18 mouse cellular contexts compared by ENCODE assay signal in the genomic region with DNA sequence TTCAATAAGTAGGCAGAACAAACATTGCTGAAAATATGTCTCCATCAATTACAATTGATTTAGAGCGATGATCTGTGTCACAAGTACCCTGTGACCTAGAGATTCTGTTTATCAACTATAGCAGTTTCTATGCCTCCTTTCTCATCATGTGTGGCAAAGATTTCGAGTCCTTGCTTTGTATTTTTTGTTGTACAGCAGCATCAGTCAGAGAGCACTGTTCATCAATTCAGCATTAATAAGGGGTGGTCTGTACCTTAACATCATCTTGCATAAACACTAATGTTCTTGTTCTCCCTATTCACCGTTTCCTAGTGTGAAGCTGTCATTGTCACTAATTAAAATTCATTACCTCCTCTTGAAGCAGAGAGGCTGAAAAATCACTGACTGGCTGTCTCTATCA.
"Had no signal": no experiment of that assay in that cellular context is flagged by ENCODE, and none has a peak within 500 bp of the region (broad histone marks: within the 10 kb centered on the region; RNA-seq: fewer than 3 reads in every experiment).

No protein-coding gene starts in this region.

- H3K27me3 ChIP-seq: liver, embryonic 12.5 days; midbrain, embryonic 15.5 days; neural tube, embryonic 13.5 days; neural tube, embryonic 15.5 days had no signal

- H3K4me2 ChIP-seq: liver, embryonic 12.5 days; lung, embryonic 14.5 days; midbrain, embryonic 11.5 days; midbrain, embryonic 15.5 days; neural tube, embryonic 13.5 days; neural tube, embryonic 15.5 days had no signal

- H3K4me1 ChIP-seq: liver, embryonic 12.5 days; midbrain, embryonic 15.5 days; neural tube, embryonic 13.5 days; neural tube, embryonic 15.5 days had no signal

- H3K9ac ChIP-seq: liver, embryonic 12.5 days; liver, embryonic 14.5 days; lung, embryonic 14.5 days; midbrain, embryonic 15.5 days; neural tube, embryonic 13.5 days; neural tube, embryonic 15.5 days had no signal

- ATAC-seq: liver, embryonic 12.5 days; midbrain, embryonic 15.5 days had no signal

- H3K36me3 ChIP-seq: liver, embryonic 12.5 days; midbrain, embryonic 15.5 days; neural tube, embryonic 13.5 days; neural tube, embryonic 15.5 days had no signal

- H3K27ac ChIP-seq: liver, embryonic 12.5 days; liver, embryonic 14.5 days; midbrain, embryonic 15.5 days; neural tube, embryonic 13.5 days; neural tube, embryonic 15.5 days had no signal

- H3K4me3 ChIP-seq: liver, embryonic 12.5 days; midbrain, embryonic 15.5 days; myocyte; neural tube, embryonic 13.5 days; neural tube, embryonic 15.5 days had no signal

- DNase-seq: lung, adult 18-20 months; lung, embryonic 14.5 days; lung, postnatal 10 days; lung, postnatal 4 days; right cerebral cortex, adult 18-20 months; right cerebral cortex, postnatal 25 days; right cerebral cortex, postnatal 4 days; spleen, adult 18-20 months; thymus, adult 18-20 months; thymus, postnatal 14 days; thymus, postnatal 4 days had no signal

- H3K9me3 ChIP-seq: liver, embryonic 12.5 days; midbrain, embryonic 15.5 days; neural tube, embryonic 13.5 days; neural tube, embryonic 15.5 days had no signal
